Comparison of ENCODE assay signal across 7 mouse cellular contexts in the genomic region with DNA sequence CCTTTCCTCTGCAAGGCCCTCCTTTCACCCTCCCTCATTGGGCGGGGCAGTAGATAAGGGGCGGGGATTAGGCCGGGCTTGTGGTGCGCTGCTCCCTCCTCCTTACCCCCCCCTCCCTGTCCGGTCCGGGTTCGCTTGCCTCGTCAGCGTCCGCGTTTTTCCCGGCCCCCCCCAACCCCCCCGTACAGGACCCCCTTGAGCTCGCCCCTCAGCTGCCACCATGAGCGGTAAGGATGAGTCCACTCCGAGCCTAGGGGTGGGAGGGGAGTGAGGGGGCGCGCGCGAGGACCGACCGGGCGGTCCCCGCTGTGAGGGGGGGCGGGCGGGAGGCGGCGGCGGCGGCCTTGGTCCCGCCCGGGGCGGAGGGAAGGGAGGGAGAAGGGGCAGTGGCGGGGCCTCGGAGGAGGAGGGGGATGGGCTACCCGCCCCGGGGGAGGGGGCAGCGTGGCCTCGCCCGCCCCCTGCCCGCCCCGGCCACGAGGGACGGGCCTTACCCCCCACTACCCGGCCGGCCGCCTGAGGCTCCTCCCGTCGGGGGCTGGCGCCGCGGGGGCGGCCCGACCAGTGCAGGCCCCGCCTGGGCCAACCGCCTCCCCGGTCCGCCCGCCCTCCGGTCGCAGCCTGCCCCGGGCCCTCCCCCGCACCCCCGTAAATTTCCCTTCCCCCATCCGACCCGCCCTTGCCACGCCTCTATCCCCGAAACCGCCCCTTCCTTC. TPM values are rescaled to one million over a fixed set of nuclear protein-coding genes. Genes with fewer than 3 reads are reported as not detected.
DNase-seq lines count a peak whose midpoint lies in the region.

No protein-coding gene starts in this region.

- intact Hi-C loops in left cerebral cortex, postnatal 36 days (cut with DNase I): no loop called here

- peak; percentile 86 for DNase-seq in adrenal gland, adult 18-20 months (ENCODE audit: low spot score in 2 of 2)
- peak; percentile 53 to 63 for DNase-seq in cerebellum, postnatal 4 days (ENCODE audit: low spot score in 2 of 2)
- DNase-seq in gastrocnemius, adult 8-10 months (ENCODE audit: low spot score in 2 of 2): peak; percentile 76 to 85
- peak; percentile 90 for DNase-seq in induced T-regulatory cell, adult 2 months (ENCODE audit: low read depth)
- peak; percentile 62 to 68 for DNase-seq in left cerebral cortex, postnatal 36 days (ENCODE audit: low spot score in 2 of 2)
- DNase-seq in mesoderm, embryonic 11.5 days (ENCODE audit: low read depth, low spot score): peak; percentile 74
- DNase-seq in spleen, postnatal 10 days (ENCODE audit: low spot score in 2 of 2): peak; percentile 72 to 86

RNA-seq across cellular contexts. Expression of gene Sp1, which starts 0.4 kb away (rescaled TPM):
- total RNA-seq in adrenal gland, adult 18-20 months (2021): 10 to 100 TPM; 61.1 to 62.1 TPM
- 10 to 100 TPM; 17.9 to 22.2 (median 20.5) TPM for total RNA-seq in gastrocnemius, adult 8-10 months (2022)
- 10 to 100 TPM; 22.0 to 30.3 TPM for total RNA-seq in left cerebral cortex, postnatal 36 days (2021)

RNA-seq across cellular contexts. Expression of gene Amhr2, which starts 38.8 kb away (rescaled TPM):
- total RNA-seq in adrenal gland, adult 18-20 months (2021): 1 to 10 TPM; 1.5 to 2.0 TPM
- 10 to 100 TPM in 3 of 4 experiments, 1 to 10 TPM in 1; 9.9 to 14.2 (median 11.7) TPM for total RNA-seq in gastrocnemius, adult 8-10 months (2022)
- 1 to 10 TPM in 1 of 2 experiments, under 1 TPM in 1; 0.99 to 2.3 TPM for total RNA-seq in left cerebral cortex, postnatal 36 days (2021)

RNA-seq across cellular contexts. Expression of gene Sp7, which starts 39.4 kb away (rescaled TPM):
- under 1 TPM in 1 of 2 experiments, not detected in 1; 0.10 TPM for total RNA-seq in adrenal gland, adult 18-20 months (2021)
- total RNA-seq in gastrocnemius, adult 8-10 months (2022): not detected
- total RNA-seq in left cerebral cortex, postnatal 36 days (2021): under 1 TPM; 0.79 to 1.00 TPM

RNA-seq across cellular contexts. Expression of gene Prr13, which starts 52.5 kb away (rescaled TPM):
- 100 to 1,000 TPM in 1 of 2 experiments, 10 to 100 TPM in 1; 86.2 to 148 TPM for total RNA-seq in adrenal gland, adult 18-20 months (2021)
- 10 to 100 TPM; 16.4 to 22.3 (median 20.2) TPM for total RNA-seq in gastrocnemius, adult 8-10 months (2022)
- 10 to 100 TPM; 41.4 to 43.2 TPM for total RNA-seq in left cerebral cortex, postnatal 36 days (2021)

RNA-seq across cellular contexts. Expression of gene Aaas, which starts 55.8 kb away (rescaled TPM):
- total RNA-seq in adrenal gland, adult 18-20 months (2021): 10 to 100 TPM; 12.0 to 14.7 TPM
- 1 to 10 TPM; 5.3 to 7.5 (median 6.8) TPM for total RNA-seq in gastrocnemius, adult 8-10 months (2022)
- total RNA-seq in left cerebral cortex, postnatal 36 days (2021): 10 to 100 TPM; 17.2 to 17.7 TPM

Comparison
In these comparisons a context has a peak if more than half of its experiments do, and no peak if none do; other contexts are left out.
1. Peak in every context shown above with its lines: DNase-seq.